Comparison of ENCODE assay signal across 9 mouse cellular contexts in genomic region chr6:137142796-137143195, GRCm38 (mm10). TPM values are rescaled to one million over a fixed set of nuclear protein-coding genes. Genes with fewer than 3 reads are reported as not detected.
DNase-seq lines count a peak whose midpoint lies in the region; ATAC-seq and TF ChIP-seq lines count a peak whose summit lies in the region.
"Had no signal": no experiment of that assay in that cellular context is flagged by ENCODE, and none has a peak within 500 bp of the region (broad histone marks: within the 10 kb centered on the region; RNA-seq: fewer than 3 reads in every experiment).

No protein-coding gene starts in this region.

- H3K9me3 ChIP-seq in hindbrain, embryonic 15.5 days = no peaks in the 10 kb centered on the region
- H3K9me3 ChIP-seq in lung, embryonic 16.5 days (ENCODE audit: control insufficient read depth, low read length) = no peaks in the 10 kb centered on the region
- no peaks in the 10 kb centered on the region for H3K9me3 ChIP-seq in stomach, embryonic 16.5 days (replicated peaks; ENCODE audit: control insufficient read depth, low read length)

- H3K4me1 ChIP-seq in hindbrain, embryonic 15.5 days (replicated peaks) = 0 out of 2 replicates have a peak, but pooled peaks cover 11% of the 10 kb centered on the region
- peaks cover 34% of the 10 kb centered on the region for H3K4me1 ChIP-seq in lung, embryonic 16.5 days (replicated peaks; ENCODE audit: control insufficient read depth, insufficient read depth, low read length)
- peaks cover 33% of the 10 kb centered on the region for H3K4me1 ChIP-seq in stomach, embryonic 16.5 days (ENCODE audit: control insufficient read depth, insufficient read depth, low read length)
- H3K4me1 ChIP-seq: megakaryocyte, embryonic 14.5 days had no signal

- H3K4me2 ChIP-seq in hindbrain, embryonic 15.5 days = peak overlapping the region; percentile 33
- H3K4me2 ChIP-seq in lung, embryonic 16.5 days (ENCODE audit: low read depth, low read length) = peak overlapping the region; percentile 59
- H3K4me2 ChIP-seq in stomach, embryonic 16.5 days (ENCODE audit: low read depth, low read length) = peak overlapping the region; percentile 53

- ATAC-seq in hindbrain, embryonic 15.5 days (ENCODE audit: low FRiP score, low read depth) = no peak
- ATAC-seq in lung, embryonic 16.5 days (ENCODE audit: low read depth) = peak; percentile 84
- ATAC-seq in stomach, embryonic 16.5 days (ENCODE audit: insufficient read depth, low FRiP score) = peak; percentile 83

- no peaks in the 10 kb centered on the region for H3K27me3 ChIP-seq in hindbrain, embryonic 15.5 days
- no peaks in the 10 kb centered on the region for H3K27me3 ChIP-seq in lung, embryonic 16.5 days (ENCODE audit: control insufficient read depth, insufficient read depth, low read depth, low read length)
- H3K27me3 ChIP-seq in stomach, embryonic 16.5 days (ENCODE audit: control insufficient read depth, insufficient read depth, low read length) = no peaks in the 10 kb centered on the region
- H3K27me3 ChIP-seq: megakaryocyte, embryonic 14.5 days had no signal

- H3K36me3 ChIP-seq in hindbrain, embryonic 15.5 days = no peaks in the 10 kb centered on the region
- H3K36me3 ChIP-seq in lung, embryonic 16.5 days (ENCODE audit: control insufficient read depth, insufficient read depth, low read length) = no peaks in the 10 kb centered on the region
- H3K36me3 ChIP-seq in stomach, embryonic 16.5 days (ENCODE audit: control insufficient read depth, insufficient read depth, low read length) = no peaks in the 10 kb centered on the region

- DNase-seq in 3T3-L1 (ENCODE audit: low read depth, low spot score) = peak; percentile 58
- DNase-seq in embryo, embryonic 9.5 days (ENCODE audit: extremely low spot score) = peak; percentile 69
- no peak for DNase-seq in layer of hippocampus, adult 8-10 months (ENCODE audit: low spot score in 2 of 2)
- DNase-seq in thymus, postnatal 36 days = no peak
- DNase-seq in layer of hippocampus, adult 2 months (ENCODE audit: low spot score in 2 of 2) = no peak

- no peak for TF ChIP-seq CTCF in layer of hippocampus, adult 2 months (conservative IDR thresholded peaks at IDR 0.05)

- no peak overlapping the region for H3K4me3 ChIP-seq in hindbrain, embryonic 15.5 days
- H3K4me3 ChIP-seq in lung, embryonic 16.5 days (ENCODE audit: low read length) = peak overlapping the region; percentile 37
- peak overlapping the region; percentile 15 for H3K4me3 ChIP-seq in stomach, embryonic 16.5 days (replicated peaks; ENCODE audit: low read length)
- no peak overlapping the region; the same call in 1 of the 2 replicates for H3K4me3 ChIP-seq in layer of hippocampus, adult 2 months
- H3K4me3 ChIP-seq: megakaryocyte, embryonic 14.5 days had no signal

- 0% methylated on average over 9 of the region's 11 CpGs for WGBS in hindbrain, embryonic 15.5 days
- WGBS in lung, embryonic 16.5 days = 0% methylated on average over 8 of the region's 11 CpGs
- WGBS in stomach, embryonic 16.5 days = 0% methylated on average over 9 of the region's 11 CpGs

- 0 out of 2 replicates have a peak overlapping the region, but pooled peaks have one; percentile 8 for H3K27ac ChIP-seq in hindbrain, embryonic 15.5 days (replicated peaks)
- peak overlapping the region; percentile 90 for H3K27ac ChIP-seq in lung, embryonic 16.5 days (ENCODE audit: low read length)
- peak overlapping the region; percentile 87 for H3K27ac ChIP-seq in stomach, embryonic 16.5 days (ENCODE audit: low read length)
- no peak overlapping the region for H3K27ac ChIP-seq in layer of hippocampus, adult 2 months

- no peak overlapping the region for H3K9ac ChIP-seq in hindbrain, embryonic 15.5 days
- peak overlapping the region; percentile 61 for H3K9ac ChIP-seq in lung, embryonic 16.5 days (ENCODE audit: low read length)
- peak overlapping the region; percentile 47; the same call in 1 of the 2 replicates for H3K9ac ChIP-seq in stomach, embryonic 16.5 days (ENCODE audit: low read length)

RNA-seq across cellular contexts. Expression of gene Rerg, which starts 27.5 kb away (rescaled TPM):
- polyA plus RNA-seq in hindbrain, embryonic 15.5 days (2015; fragmentation: Nextera tagmentation; extraction: Ambion mirVana) = 7.1 and 7.5 TPM in 2 replicates
- 24.9 and 25.0 TPM in 2 replicates for polyA plus RNA-seq in lung, embryonic 16.5 days (2015; fragmentation: Nextera tagmentation; extraction: Ambion mirVana)
- 29.9 and 32.1 TPM in 2 replicates for polyA plus RNA-seq in stomach, embryonic 16.5 days (2015; fragmentation: Nextera tagmentation; extraction: Ambion mirVana)
- 10 to 100 TPM; 25.9 to 42.3 (median 30.9) TPM for total RNA-seq in layer of hippocampus, adult 8-10 months (2022)
- total RNA-seq in layer of hippocampus, adult 2 months (2021) = 10 to 100 TPM; 36.9 to 41.8 TPM

Comparison
In these comparisons a context has a peak if more than half of its experiments do, and no peak if none do; other contexts are left out.
1. DNase-seq: peak in 3T3-L1 (single experiment) and embryo, embryonic 9.5 days (single experiment); none in layer of hippocampus, adult 8-10 months (0 of 2), thymus, postnatal 36 days (0 of 2) and layer of hippocampus, adult 2 months (0 of 2).
2. H3K4me3 ChIP-seq: peak in lung, embryonic 16.5 days (single experiment) and stomach, embryonic 16.5 days (single experiment); none in hindbrain, embryonic 15.5 days (single experiment) and layer of hippocampus, adult 2 months (single experiment).
3. Peak in every context shown above with its lines, with median percentiles within 50 percentile points of each other: H3K4me2 ChIP-seq.